In genomic region chr17:35569091-35569944, GRCm38 (mm10) we compare ENCODE assay signal across 9 mouse cellular contexts. TPM values are rescaled to one million over a fixed set of nuclear protein-coding genes. Genes with fewer than 3 reads are reported as not detected.
DNase-seq lines count a peak whose midpoint lies in the region; ATAC-seq and TF ChIP-seq lines count a peak whose summit lies in the region.
"Had no signal": no experiment of that assay in that cellular context is flagged by ENCODE, and none has a peak within 500 bp of the region (broad histone marks: within the 10 kb centered on the region; RNA-seq: fewer than 3 reads in every experiment).

No protein-coding gene starts in this region.

- ATAC-seq in kidney, embryonic 16.5 days (ENCODE audit: low FRiP score, low TSS enrichment) = peak; percentile 51; the same call in 1 of the 2 replicates
- ATAC-seq in embryonic facial prominence, embryonic 12.5 days (ENCODE audit: insufficient number of reproducible peaks, insufficient read depth, low FRiP score, low TSS enrichment) = no peak
- ATAC-seq in intestine, embryonic 15.5 days = 0 out of 2 replicates have a peak, but pooled peaks have one; percentile 31
- peak; percentile 78; the same call in 1 of the 2 replicates for ATAC-seq in neural tube, embryonic 14.5 days (ENCODE audit: low read depth)

- no peak for TF ChIP-seq POLR2A in kidney, adult 2 months (IDR thresholded peaks at IDR 0.05; ENCODE audit: low read depth, low read length)

- TF ChIP-seq CTCF in kidney, adult 2 months (conservative IDR thresholded peaks at IDR 0.05; ENCODE audit: insufficient read depth, insufficient read length, low read depth, low read length) = no peak

- no peaks in the 10 kb centered on the region for H3K9me3 ChIP-seq in kidney, embryonic 16.5 days (ENCODE audit: low read length)
- H3K9me3 ChIP-seq in embryonic facial prominence, embryonic 12.5 days = no peaks in the 10 kb centered on the region
- no peaks in the 10 kb centered on the region for H3K9me3 ChIP-seq in intestine, embryonic 15.5 days
- no peaks in the 10 kb centered on the region for H3K9me3 ChIP-seq in neural tube, embryonic 14.5 days (ENCODE audit: control insufficient read depth, low read length)

- H3K36me3 ChIP-seq in kidney, embryonic 16.5 days (ENCODE audit: insufficient read depth, low read length) = no peaks in the 10 kb centered on the region
- H3K36me3 ChIP-seq in kidney, adult 2 months (ENCODE audit: control insufficient read depth, insufficient read depth, low read length) = no peaks in the 10 kb centered on the region
- H3K36me3 ChIP-seq in embryonic facial prominence, embryonic 12.5 days = no peaks in the 10 kb centered on the region
- H3K36me3 ChIP-seq in intestine, embryonic 15.5 days = no peaks in the 10 kb centered on the region
- no peaks in the 10 kb centered on the region for H3K36me3 ChIP-seq in neural tube, embryonic 14.5 days (ENCODE audit: control insufficient read depth, insufficient read depth, low read length)

- no peak for DNase-seq in kidney, adult 2 months
- no peak for DNase-seq in right cerebral cortex, postnatal 4 days
- no peak for DNase-seq in c-Kit-positive CD71-positive TER-119-positive erythroid progenitor cells, embryonic 14.5 days (ENCODE audit: low spot score)
- no peak for DNase-seq in lung, postnatal 36 days
- DNase-seq: cerebellum, adult 11 months had no signal

- peak overlapping the region; percentile 28 for H3K4me3 ChIP-seq in kidney, embryonic 16.5 days (ENCODE audit: low read length)
- H3K4me3 ChIP-seq in kidney, adult 2 months (ENCODE audit: insufficient read depth, low read depth, low read length) = no peak overlapping the region
- H3K4me3 ChIP-seq in embryonic facial prominence, embryonic 12.5 days = peak overlapping the region; percentile 21
- peak overlapping the region; percentile 17 for H3K4me3 ChIP-seq in intestine, embryonic 15.5 days (replicated peaks)
- peak overlapping the region; percentile 20; the same call in 1 of the 2 replicates for H3K4me3 ChIP-seq in neural tube, embryonic 14.5 days (ENCODE audit: low read depth, low read length)

- no peak overlapping the region for H3K27ac ChIP-seq in kidney, embryonic 16.5 days (ENCODE audit: low read length)
- H3K27ac ChIP-seq in kidney, adult 2 months (ENCODE audit: insufficient read depth, low read depth, low read length) = no peak overlapping the region
- H3K27ac ChIP-seq in embryonic facial prominence, embryonic 12.5 days = no peak overlapping the region
- H3K27ac ChIP-seq in intestine, embryonic 15.5 days = no peak overlapping the region
- H3K27ac ChIP-seq in neural tube, embryonic 14.5 days (ENCODE audit: low read depth, low read length) = no peak overlapping the region

- H3K9ac ChIP-seq in kidney, embryonic 16.5 days (replicated peaks; ENCODE audit: low read length) = peak overlapping the region; percentile 54
- H3K9ac ChIP-seq in embryonic facial prominence, embryonic 12.5 days = peak overlapping the region; percentile 42
- H3K9ac ChIP-seq in intestine, embryonic 15.5 days = no peak overlapping the region
- H3K9ac ChIP-seq in neural tube, embryonic 14.5 days (replicated peaks; ENCODE audit: low read depth, low read length) = peak overlapping the region; percentile 11; the same call in 1 of the 2 replicates

- H3K4me2 ChIP-seq in kidney, embryonic 16.5 days (replicated peaks; ENCODE audit: low read depth, low read length) = peak overlapping the region; percentile 49
- peak overlapping the region; percentile 52 for H3K4me2 ChIP-seq in embryonic facial prominence, embryonic 12.5 days (replicated peaks)
- H3K4me2 ChIP-seq in intestine, embryonic 15.5 days (replicated peaks) = peak overlapping the region; percentile 55
- H3K4me2 ChIP-seq in neural tube, embryonic 14.5 days (ENCODE audit: low read depth, low read length) = peak overlapping the region; percentile 49; the same call in 1 of the 2 replicates

- peaks cover 26% of the 10 kb centered on the region for H3K27me3 ChIP-seq in kidney, embryonic 16.5 days (ENCODE audit: insufficient read depth, low read length)
- no peaks in the 10 kb centered on the region; the same call in 1 of the 2 replicates for H3K27me3 ChIP-seq in kidney, adult 2 months (replicated peaks; ENCODE audit: control insufficient read depth, insufficient read depth, low read length)
- H3K27me3 ChIP-seq in embryonic facial prominence, embryonic 12.5 days = peaks cover 34% of the 10 kb centered on the region
- peaks cover 20% of the 10 kb centered on the region for H3K27me3 ChIP-seq in intestine, embryonic 15.5 days (replicated peaks)
- H3K27me3 ChIP-seq in neural tube, embryonic 14.5 days (ENCODE audit: control insufficient read depth, insufficient read depth, low read length) = no peaks in the 10 kb centered on the region

- 6% methylated on average over 28 of the region's 28 CpGs for WGBS in kidney, embryonic 16.5 days
- WGBS in kidney, adult 2 months = 11% methylated on average over 28 of the region's 28 CpGs
- WGBS in embryonic facial prominence, embryonic 12.5 days = 3% methylated on average over 28 of the region's 28 CpGs
- WGBS in intestine, embryonic 15.5 days = 7% methylated on average over 28 of the region's 28 CpGs
- WGBS in neural tube, embryonic 14.5 days = 1% methylated on average over 28 of the region's 28 CpGs

- peaks cover 8% of the 10 kb centered on the region; the same call in 1 of the 2 replicates for H3K4me1 ChIP-seq in kidney, embryonic 16.5 days (ENCODE audit: insufficient read depth, low read length)
- H3K4me1 ChIP-seq in kidney, adult 2 months (ENCODE audit: control insufficient read depth, insufficient read depth, low read length) = no peaks in the 10 kb centered on the region
- peaks cover 9% of the 10 kb centered on the region; the same call in 1 of the 2 replicates for H3K4me1 ChIP-seq in embryonic facial prominence, embryonic 12.5 days
- peaks cover 3% of the 10 kb centered on the region for H3K4me1 ChIP-seq in intestine, embryonic 15.5 days (replicated peaks)
- H3K4me1 ChIP-seq in neural tube, embryonic 14.5 days (ENCODE audit: control insufficient read depth, insufficient read depth, low read length) = peaks cover 5% of the 10 kb centered on the region; the same call in 1 of the 2 replicates

RNA-seq across cellular contexts. Expression of gene 2300002M23Rik, which starts 2.1 kb away (rescaled TPM):
- not detected in 2 replicates for polyA plus RNA-seq in kidney, embryonic 16.5 days (2015; fragmentation: Nextera tagmentation; extraction: Ambion mirVana)
- 0.07 and 0.08 TPM in 2 replicates for polyA plus RNA-seq in kidney, adult 2 months (2012; rRNA removed)
- polyA plus RNA-seq in embryonic facial prominence, embryonic 12.5 days (2016; fragmentation: Nextera tagmentation; extraction: Ambion mirVana) = not detected in 2 replicates
- not detected in 2 replicates for polyA plus RNA-seq in intestine, embryonic 15.5 days (2015; fragmentation: Nextera tagmentation; extraction: Ambion mirVana)
- not detected in 2 replicates for polyA plus RNA-seq in neural tube, embryonic 14.5 days (2014; fragmentation: Nextera tagmentation; extraction: Ambion mirVana)

RNA-seq across cellular contexts. Expression of gene Cdsn, which starts 17.4 kb away (rescaled TPM):
- 0.20 TPM in 1 of 2 replicates, not detected in the other for polyA plus RNA-seq in kidney, embryonic 16.5 days (2015; fragmentation: Nextera tagmentation; extraction: Ambion mirVana)
- 0.67 and 1.3 TPM in 2 replicates for polyA plus RNA-seq in kidney, adult 2 months (2012; rRNA removed)
- polyA plus RNA-seq in embryonic facial prominence, embryonic 12.5 days (2016; fragmentation: Nextera tagmentation; extraction: Ambion mirVana) = 0.08 TPM in 2 replicates
- polyA plus RNA-seq in intestine, embryonic 15.5 days (2015; fragmentation: Nextera tagmentation; extraction: Ambion mirVana) = 0.05 TPM in 1 of 2 replicates, not detected in the other
- polyA plus RNA-seq in neural tube, embryonic 14.5 days (2014; fragmentation: Nextera tagmentation; extraction: Ambion mirVana) = 0.21 TPM in 1 of 2 replicates, not detected in the other

RNA-seq across cellular contexts. Expression of gene Sfta2, which starts 32.0 kb away (rescaled TPM):
- polyA plus RNA-seq in kidney, embryonic 16.5 days (2015; fragmentation: Nextera tagmentation; extraction: Ambion mirVana) = 1.8 and 7.3 TPM in 2 replicates
- 0.80 and 1.3 TPM in 2 replicates for polyA plus RNA-seq in kidney, adult 2 months (2012; rRNA removed)
- not detected in 2 replicates for polyA plus RNA-seq in embryonic facial prominence, embryonic 12.5 days (2016; fragmentation: Nextera tagmentation; extraction: Ambion mirVana)
- polyA plus RNA-seq in intestine, embryonic 15.5 days (2015; fragmentation: Nextera tagmentation; extraction: Ambion mirVana) = 2.6 and 2.8 TPM in 2 replicates
- not detected in 2 replicates for polyA plus RNA-seq in neural tube, embryonic 14.5 days (2014; fragmentation: Nextera tagmentation; extraction: Ambion mirVana)

RNA-seq across cellular contexts. Expression of gene Psors1c2, which starts 36.3 kb away (rescaled TPM):
- polyA plus RNA-seq in kidney, embryonic 16.5 days (2015; fragmentation: Nextera tagmentation; extraction: Ambion mirVana) = 1.5 TPM in 2 replicates
- polyA plus RNA-seq in kidney, adult 2 months (2012; rRNA removed) = 0.19 and 0.38 TPM in 2 replicates
- 1.3 and 1.6 TPM in 2 replicates for polyA plus RNA-seq in embryonic facial prominence, embryonic 12.5 days (2016; fragmentation: Nextera tagmentation; extraction: Ambion mirVana)
- polyA plus RNA-seq in intestine, embryonic 15.5 days (2015; fragmentation: Nextera tagmentation; extraction: Ambion mirVana) = 0.40 and 0.80 TPM in 2 replicates
- 0.51 and 0.66 TPM in 2 replicates for polyA plus RNA-seq in neural tube, embryonic 14.5 days (2014; fragmentation: Nextera tagmentation; extraction: Ambion mirVana)

RNA-seq across cellular contexts. Expression of gene Cchcr1, which starts 52.4 kb away (rescaled TPM):
- 17.3 and 20.5 TPM in 2 replicates for polyA plus RNA-seq in kidney, embryonic 16.5 days (2015; fragmentation: Nextera tagmentation; extraction: Ambion mirVana)
- polyA plus RNA-seq in kidney, adult 2 months (2012; rRNA removed) = 6.9 and 7.5 TPM in 2 replicates
- 26.1 and 30.8 TPM in 2 replicates for polyA plus RNA-seq in embryonic facial prominence, embryonic 12.5 days (2016; fragmentation: Nextera tagmentation; extraction: Ambion mirVana)
- polyA plus RNA-seq in intestine, embryonic 15.5 days (2015; fragmentation: Nextera tagmentation; extraction: Ambion mirVana) = 15.4 and 15.8 TPM in 2 replicates
- polyA plus RNA-seq in neural tube, embryonic 14.5 days (2014; fragmentation: Nextera tagmentation; extraction: Ambion mirVana) = 2.4 and 4.9 TPM in 2 replicates
